Mouse (Mus musculus) adrenal gland, adult (tissue): ENCODE data around the gene Maats1.
A peak's percentile ranks its signal among the peaks of the same experiment; 100 is the strongest.
"Not testable (repeated sequence)": the region's sequence is repeated elsewhere in the genome, so short reads cannot be mapped to it uniquely, and the experiment has no call there.

ENCODE experiments used
- DNase-seq, 2 experiments: peaks; one replicate each; pipeline ENCODE4 v3.0.0; 2022 to 2023; ENCODE audit warnings: low spot score in 1 of 2; ENCODE audit not compliant: inconsistent age in 2 of 2

Maats1 gene

DNA sequence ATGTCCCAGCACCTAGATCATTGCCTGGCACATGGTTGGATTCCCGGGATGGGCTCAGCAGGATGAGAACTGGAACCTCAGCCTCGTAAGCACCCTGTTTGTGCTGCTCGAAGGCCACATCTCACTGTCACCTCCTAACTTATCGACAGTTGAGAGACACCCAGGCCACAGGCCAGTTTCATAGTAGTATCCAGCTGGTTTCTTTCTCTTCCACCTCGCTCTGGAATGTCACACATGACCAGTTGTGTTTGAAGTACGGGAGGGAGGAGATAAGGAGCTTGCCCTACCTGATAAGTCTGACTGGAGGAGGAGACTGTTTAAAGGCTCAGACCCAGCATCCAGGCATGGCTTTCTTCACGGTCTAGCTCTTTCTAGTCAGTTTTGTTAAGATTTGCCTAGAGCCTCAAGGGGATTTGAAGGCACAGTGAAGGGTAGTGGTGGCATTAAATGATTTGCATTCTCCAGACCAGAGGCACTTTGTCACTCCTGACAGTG lies 8.5 kb upstream of the Maats1 start:
- DNase-seq, result peak in 1 of 2 experiments; percentile 19

DNA sequence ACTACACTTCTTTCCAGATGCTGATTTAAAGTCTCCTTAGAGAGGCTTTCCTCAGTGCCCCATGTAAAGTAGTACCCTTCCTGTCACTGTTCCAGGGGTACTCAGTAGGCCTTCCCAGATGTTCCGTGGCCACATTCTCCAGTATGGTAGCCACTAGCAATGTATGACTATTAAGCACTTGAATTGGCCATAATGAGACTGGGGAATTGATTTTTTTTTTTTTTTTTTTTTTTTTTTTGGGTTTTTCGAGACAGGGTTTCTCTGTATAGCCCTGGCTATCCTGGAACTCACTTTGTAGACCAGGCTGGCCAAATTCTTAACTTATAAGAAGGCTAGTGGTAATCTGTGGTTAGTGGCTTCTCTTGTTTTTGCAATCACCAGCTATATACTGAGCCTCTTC lies 7.9 kb upstream of the Maats1 start:
- DNase-seq, result peak in 1 of 2 experiments; percentile 18

DNA sequence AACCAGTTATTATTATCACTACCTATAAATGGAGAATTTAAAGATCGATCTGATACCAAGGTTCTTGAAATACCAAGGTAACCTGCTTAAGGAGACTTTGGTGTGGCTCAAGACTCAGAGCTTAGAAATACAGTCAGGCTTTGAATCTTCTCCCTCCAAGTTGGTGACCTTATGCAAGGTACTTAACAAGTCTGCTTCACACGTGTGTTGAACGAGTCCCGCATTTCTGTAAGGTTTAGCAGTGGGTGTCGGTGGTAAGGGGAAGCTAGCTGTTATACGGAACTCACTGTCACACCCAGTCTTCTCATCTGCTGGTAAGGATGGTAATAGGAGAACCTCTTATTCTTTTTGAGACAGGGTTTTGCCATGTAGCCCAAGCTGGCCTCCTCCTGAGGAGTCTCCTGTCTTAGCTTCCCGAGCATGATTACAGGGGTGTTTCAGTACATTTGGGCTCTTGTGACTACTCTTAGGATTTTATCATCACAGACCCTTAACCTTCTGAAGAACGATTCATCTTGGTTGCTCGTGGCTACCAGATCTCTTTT lies 6.3 kb upstream of the Maats1 start:
- no peak for DNase-seq

DNA sequence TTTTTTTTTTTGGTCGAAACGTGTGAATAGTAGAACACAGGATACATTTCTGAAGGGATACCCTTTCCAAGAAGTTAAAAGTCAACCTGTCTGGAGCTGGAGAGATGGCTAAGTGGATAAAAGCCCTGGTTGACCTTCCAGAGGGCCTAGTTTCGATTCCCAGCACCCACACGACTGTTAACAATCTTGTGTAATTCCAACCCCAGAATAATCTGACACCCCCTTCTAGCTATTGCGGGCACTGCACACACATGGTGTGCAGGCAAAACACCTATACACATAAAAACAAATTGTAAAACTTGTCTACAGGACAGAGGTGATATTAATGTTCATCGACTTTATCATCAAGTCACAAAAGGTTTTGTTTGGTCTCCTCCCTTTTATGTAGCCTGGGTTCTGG lies 5.6 kb upstream of the Maats1 start:
- DNase-seq, result peak in 1 of 2 experiments; percentile 60

DNA sequence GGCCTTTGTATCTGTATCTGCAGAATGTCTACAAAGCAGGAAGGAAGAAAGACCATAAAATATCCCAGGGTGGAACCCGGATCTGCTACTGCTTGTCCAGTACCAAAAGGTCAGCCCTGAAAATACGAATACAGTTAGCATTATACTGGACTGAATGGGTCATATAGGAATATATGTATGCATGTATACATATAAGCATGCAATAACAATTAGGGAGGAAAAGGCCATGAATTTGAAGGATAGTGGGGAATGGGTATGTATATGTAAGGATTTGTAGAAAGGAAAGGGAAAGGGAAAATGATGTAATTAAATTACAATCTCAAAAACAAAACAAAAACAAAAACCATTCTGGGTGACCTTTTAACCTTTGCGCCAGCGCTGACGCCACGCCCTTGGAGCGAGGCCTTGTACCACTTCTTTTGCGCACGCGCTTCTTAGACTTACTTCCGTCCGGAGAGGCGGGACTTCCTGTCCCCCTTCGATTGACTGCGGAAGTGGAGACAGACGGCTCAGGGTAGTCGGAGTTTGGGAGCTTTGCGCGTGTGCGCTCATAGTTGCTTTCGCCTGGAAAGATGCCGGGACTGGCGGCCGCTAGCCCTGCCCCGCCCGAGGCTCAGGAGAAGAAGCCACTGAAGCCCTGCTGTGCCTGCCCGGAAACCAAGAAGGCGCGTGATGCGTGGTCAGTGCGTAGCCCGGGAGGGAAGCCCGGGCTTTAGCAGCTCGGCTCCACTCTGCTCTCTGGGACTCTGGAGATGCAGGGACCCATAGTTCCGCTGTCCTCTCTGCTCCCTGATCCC lies 4.8 kb upstream of the Maats1 start, which contains the start of the genes Cox17 and Gm21987:
Cox17 (plus strand) TSS at position 463 of the 797 bp plus-strand sequence.
Gm21987 (plus strand) TSS at position 512 of the 797 bp plus-strand sequence.
- peak; percentile 94 to 98 for DNase-seq

DNA sequence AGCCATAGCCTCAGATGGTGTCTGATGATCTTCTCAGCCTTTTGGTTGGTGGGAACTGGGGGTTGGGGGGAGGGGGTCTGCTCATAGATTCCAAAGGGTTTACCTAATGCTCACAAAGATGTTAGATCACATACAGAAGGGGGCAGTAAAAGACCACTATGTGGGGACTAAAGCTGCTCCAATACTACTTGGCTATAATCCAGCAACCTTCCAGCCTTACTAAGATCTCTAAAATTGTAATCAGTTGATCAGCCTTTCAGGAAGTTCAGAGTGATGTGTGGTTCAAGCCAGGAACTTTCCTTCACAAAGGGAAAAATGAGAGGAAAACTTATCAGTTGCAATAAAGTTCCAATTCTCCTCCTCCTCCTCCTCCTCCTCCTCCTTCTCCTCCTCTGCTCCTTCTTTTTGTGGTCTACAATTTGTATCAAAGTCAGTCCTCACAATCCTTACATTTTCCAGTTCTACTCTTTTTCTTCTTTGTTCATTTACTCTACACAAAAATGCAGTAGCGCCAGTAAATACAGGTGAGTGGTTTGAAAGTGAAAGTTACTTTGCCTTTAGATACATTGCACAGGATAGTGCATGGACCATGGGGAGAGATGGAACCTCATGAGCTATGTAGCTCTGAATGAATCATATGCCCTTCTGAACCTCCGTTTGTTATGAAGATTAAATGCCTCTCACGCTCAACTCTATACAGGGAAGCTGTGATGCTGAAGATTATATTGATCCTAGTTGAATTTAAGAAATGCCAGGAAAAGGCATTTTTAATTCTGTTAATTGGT lies 3.2 kb upstream of the Maats1 start:
- peak in 1 of 2 experiments; percentile 70 for DNase-seq

DNA sequence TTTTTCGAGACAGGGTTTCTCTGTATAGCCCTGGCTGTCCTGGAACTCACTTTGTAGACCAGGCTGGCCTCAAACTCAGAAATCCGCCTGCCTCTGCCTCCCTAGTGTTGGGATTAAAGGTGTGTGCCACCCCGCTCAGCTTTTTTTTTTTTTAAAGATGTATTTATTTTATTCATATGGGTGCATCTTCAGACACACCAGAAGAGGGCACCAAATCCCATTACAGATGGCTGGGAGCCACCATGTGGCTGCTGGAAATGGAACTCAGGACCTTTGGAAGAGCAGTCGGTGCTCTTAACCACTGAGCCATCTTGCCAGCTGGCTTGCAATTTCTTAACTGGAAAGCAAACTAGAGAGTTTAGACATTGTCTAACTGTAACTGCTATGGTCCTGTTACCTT lies 3.9 kb downstream of the Maats1 start:
- DNase-seq, result not testable (repeated sequence)

DNA sequence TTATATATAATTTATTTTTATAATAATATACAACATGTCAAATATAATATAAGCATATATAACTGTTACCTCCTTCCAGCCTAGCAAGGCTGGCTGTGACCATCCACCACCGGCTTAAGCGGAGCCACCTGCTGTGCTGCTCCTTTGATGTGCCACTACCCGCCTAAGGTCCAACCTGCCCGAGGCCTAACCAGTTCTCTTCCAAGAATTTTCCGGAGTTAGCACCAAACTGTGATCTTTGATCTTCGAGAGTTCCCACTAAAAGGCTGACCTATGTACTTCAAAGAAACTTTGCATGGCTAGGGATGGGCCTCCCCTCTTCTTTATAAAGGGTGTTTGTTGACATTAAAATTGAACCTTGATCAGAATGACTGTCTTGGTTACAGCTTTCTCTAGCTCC lies 7.5 kb downstream of the Maats1 start:
- DNase-seq, result no peak

DNA sequence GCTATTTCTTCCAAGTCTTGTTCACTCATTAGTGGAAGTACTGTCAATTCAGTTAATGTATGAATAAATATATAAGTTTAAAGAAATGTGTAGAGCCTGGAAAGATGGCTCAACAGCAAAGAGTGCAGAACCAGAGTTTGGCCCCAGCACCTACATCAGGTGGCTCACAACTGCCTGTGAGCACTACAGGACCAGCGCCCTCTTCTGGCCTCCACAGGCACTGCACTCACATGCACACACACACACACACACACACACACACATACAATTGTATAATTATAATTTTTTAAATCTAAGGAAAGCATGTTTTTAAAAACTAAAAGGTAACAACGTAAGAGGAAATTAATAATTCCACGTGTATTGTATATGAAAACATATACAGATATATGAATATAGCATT lies 12.6 kb downstream of the Maats1 start:
- no peak for DNase-seq

DNA sequence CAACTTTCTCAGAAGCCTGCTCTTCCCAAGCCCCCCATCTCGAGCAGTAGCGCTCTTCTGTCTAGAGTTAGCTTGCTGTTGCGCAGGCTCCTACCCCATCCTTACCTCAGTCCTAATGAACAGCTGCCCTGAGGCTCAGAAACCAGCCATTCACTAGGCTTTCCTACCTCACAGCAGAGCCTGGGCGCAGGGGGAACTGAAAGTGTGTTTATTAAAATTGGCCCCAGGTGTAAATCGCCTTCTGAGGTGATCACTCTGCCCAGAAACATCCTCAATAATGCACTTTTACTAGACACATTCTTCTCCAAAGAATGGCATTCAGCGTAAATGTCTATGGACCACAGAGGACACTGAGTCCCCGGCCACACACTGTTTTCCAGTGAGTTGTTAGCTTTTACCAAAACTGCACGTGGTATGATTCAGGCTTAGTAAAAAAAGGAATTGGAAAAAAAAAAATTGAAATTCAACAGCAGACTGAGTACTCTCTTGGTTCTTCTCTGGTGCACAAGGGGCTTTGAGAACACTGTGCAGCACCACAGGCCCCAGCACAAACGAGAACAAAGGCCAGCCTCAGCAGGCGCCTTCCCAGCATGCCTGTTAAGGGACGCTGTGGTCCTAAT lies 15.1 kb downstream of the Maats1 start:
- DNase-seq, result no peak

DNA sequence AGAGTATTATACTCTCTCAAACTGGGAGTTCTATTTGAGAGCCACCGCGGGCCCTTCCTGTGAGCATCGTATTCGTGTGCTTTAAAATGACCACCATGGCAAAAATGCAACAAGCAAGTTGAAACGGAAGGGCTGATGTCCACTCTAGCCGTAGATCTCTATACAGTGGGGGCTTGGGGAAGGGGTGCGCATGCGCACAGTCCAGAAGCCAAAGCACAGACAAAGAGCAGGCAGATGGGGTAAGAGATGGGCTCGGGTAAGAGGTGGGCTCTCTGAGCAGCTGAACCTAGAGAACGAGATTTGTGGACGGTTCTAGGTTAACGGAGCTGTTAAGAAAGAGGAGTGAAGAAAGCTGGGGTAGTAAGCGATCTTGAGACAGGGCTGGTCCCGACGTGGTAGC lies 17.6 kb downstream of the Maats1 start:
- DNase-seq, result no peak

DNA sequence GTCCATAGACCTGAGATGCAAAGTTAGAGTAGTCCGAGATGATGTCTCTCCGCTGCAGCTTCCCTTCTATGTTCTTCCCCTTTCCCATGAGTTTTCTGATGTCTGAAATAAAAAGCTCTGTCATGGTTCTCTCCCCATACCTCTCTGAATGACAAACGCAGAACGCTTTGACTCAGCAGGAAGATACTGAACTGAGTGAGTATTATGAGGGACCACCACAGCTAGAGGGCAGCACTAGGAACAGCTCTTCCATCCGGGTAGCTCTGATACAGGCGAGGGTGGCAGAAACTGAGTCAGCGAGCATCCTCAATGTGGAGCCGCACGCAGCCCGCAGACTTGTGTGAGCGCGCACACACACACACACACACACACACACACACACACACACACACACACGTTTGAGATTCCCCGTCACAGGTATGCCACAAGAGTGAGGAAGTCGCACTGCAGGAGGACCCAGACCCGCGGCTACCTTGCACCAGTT lies 20.4 kb downstream of the Maats1 start:
- peak; percentile 23 to 72 for DNase-seq

DNA sequence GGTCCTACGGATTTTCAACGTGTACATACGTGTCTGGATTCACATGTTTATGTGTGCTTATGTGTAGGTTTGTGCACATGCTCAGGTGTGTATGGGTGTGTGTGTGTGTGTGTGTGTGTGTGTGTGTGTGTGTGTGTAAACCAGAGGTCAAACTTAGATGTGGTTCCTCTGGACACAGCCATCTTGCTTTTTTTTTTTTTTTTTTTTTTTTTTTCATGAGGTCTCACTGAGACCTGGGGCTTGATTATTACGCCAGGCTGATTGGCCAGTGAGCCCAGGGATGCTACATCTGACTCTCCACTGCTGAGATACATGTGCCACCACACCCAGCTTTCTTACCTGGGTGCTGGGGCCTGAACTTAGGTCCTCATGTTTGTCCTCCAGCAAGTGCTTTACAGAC lies 22.9 kb downstream of the Maats1 start:
- DNase-seq, result no peak

DNA sequence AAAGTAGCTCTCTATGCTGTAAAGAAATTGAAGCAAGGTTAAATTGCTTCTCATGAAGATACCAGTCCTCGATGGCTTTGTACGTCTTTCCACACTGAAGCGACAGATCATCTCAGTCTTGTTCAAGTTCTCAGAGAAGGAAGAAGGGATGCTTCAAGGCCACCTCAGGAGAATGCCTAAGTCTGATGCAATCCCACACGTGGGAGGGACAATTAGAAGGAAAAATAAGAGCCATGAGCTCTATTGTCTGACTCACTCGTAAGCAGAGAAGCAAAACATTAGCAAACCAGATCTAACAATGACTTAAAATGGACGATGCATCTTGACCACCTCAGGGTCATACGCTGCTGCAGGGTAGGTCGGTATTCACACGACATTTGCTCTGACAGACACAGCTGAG lies 23.5 kb downstream of the Maats1 start:
- DNase-seq, result no peak

DNA sequence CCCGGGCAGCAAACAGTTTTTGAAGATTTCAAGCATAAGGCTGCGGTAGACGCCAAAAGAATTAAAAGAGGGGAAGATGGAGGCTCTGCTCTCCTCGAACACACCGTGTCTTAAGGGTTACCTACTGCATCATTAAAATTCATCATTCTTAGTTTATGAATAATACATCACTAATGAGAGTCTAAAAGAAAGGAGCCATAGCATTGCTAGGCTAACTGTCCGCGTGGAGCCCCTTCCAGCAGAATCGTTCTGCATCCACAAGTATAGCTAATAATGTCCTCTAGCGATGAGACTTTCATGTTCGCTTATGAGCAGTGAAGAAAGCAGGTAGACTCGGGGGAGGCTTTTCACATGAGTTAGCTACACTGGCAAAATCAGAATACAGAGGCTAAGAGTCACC lies 33.7 kb downstream of the Maats1 start:
- no peak for DNase-seq

DNA sequence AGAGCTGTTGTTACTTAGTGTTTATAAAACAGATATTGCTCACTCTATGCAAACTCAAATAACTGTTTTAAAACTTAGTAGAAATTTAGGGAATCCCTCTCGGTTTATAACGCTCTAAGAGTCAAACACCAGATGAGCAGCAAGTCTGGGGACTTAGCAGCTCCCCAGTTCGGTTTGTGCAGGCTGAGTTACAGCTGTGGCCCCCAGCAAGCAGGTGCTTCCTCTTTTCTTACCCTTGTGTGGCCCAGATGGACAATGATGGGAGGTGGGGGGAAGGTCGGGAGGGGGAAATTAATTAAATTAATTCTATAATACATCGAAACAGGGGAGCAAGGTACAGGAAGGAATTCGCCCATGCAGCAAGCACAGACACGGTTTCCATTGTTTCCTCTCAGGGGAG lies 34.3 kb downstream of the Maats1 start:
- DNase-seq, result no peak

DNA sequence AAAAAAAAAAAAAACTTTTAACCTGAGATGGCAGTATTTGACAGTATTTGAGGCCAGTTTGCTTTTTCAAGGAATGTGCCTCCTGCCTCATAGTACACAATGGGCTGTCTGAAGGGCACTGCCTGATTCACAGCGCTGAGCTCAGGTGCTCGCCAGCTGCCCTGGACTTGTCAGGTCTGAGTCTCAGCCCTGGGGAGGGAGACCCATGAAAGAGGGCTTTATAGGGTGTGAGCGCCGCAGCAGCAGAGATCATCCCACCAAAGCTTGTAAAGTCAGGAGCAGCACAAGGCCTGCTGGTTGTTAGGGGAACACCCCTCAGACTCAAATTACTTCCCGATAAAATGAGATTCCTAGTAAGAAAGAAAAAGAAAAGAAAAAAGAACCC lies 34.7 kb downstream of the Maats1 start:
- no peak for DNase-seq

DNA sequence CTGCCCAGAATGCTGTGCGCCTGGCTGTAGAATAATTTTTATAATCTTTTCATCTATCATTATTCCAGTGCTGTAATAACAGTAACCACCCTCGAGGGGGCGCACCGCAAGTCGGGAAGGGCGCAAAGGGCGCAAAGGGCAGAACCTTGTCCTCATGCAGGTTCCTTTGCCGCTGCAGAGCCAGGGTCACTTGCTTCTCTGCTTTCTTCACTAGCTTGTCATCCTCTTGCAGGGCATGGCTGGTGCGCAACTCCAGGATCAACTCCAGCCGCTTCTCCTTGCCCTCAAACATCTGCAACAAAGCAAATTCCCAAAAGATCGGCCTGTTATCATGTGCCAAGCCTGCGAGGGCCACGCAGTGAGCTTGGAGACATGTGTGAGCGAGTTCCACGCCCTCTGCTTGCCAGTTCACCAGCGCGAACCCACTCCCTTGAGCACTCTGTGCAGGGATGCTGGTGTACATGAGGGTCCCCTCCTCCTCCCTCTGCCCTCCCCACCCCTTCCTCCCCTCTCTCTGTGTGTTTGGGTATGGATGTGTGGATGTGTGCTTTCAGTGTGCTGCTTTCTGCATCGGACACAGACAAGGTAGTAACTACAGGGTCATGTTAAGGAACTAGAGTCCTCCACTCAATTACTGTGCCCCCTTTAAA lies 35.2 kb downstream of the Maats1 start:
- peak in 1 of 2 experiments; percentile 46 for DNase-seq

DNA sequence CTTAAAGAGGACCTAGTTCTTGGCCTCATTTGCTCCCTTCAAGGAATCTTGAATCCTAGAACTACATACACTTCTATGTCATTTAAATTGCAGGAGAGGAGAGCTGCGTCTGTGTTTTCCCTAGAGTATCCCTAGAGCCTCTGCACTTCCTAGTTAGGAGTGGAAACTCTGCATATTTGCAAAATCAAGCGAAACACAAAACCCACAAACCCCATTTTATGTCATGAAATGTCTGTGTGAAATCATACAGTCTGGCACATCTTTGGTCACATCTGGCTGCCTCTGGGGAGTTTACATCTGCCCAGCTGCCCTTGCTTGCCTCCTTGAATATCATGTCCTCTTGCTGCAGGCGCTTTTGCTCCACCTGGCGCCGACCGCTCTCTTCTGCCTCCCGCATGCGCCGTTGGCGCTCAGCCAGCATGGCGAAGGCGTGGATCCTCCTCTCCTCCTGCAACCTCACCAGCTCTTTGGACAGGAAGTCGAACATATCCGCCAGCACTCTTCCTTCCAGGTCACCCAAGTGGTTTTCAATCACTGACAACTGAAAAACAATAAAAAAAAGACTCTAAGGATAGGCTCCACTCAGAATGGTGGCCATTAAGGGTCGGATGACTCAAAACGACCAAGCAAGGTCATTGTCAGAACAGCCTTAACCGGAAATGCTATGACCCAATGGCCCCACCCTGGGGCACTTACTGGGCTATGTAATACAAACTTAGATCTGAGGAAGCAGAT lies 37.3 kb downstream of the Maats1 start:
- peak; percentile 73 to 85 for DNase-seq

DNA sequence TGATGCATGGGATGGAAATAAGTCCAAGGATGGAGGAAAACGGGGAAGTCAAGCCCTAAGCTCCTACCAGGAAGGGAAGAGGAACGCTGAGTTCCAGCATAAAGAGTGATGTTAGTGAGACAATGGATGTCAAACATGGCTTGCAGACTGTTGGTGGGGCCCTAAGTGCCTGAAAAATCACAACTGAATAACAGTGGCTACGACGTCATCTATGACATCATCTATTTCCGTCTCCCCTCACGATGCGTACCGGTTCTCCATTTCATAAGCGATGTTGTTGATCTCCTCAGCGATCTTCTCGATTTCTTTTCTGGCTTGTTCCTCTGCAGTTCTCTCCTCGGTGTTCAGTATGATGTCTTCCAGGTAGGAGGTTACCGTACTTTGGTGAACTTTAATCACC lies 39.6 kb downstream of the Maats1 start:
- DNase-seq, result no peak
